Mouse (Mus musculus) E14TG2a.4 (cell line): ENCODE measurements around the gene Hoga1.

Experiments used
- CTCF ChIP-seq: conservative IDR thresholded peaks from 2 replicates; pipeline ENCODE4 v1.5.1; 2014; ENCODE audit warnings: low read length
- POU5F1 ChIP-seq: IDR thresholded peaks from 2 replicates; pipeline ENCODE4 v1.6.1; 2014; ENCODE audit warnings: low read length, borderline replicate concordance

DNA sequence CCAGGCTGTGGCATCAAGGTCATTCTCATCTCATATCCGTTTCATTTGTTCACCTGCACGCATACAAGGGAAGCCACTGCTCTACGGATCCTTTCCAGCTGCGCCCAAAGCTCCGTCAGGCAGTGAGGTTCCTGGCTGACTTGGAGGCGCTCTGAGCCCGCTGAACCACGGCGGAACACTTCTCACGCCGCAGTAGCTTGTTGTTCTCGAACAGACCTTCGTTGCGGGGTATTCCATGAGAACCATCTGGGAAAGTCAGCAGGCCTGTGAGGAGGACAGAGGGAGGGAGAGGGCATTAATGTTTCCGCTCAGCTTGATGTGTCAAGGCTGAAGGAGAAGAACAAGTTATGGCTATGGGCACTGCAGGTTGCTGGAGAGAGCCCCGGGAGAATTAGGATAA is 30.6 kb downstream of the Hoga1 start:
- TF ChIP-seq CTCF = no peak
- TF ChIP-seq POU5F1 = no peak
